Mouse (Mus musculus) heart, postnatal 0 days (tissue): Measurements from ENCODE around the gene Tas2r108. TPM values are rescaled to one million over a fixed set of nuclear protein-coding genes. Genes with fewer than 3 reads are reported as not detected.
A peak's percentile ranks its signal among the peaks of the same experiment; 100 is the strongest.

Experiments used
- ATAC-seq: fragments of 200-750 bp; cut with Nextera tagmentation; 2 replicates; pipeline ENCODE4 v1.8.0; 2017; ENCODE audit warnings: low read depth, moderate number of reproducible peaks, moderate library complexity; ENCODE audit not compliant: insufficient read depth
- DNase-seq: peaks from one replicate; pipeline ENCODE4 v3.0.0-alpha.2; 2016; ENCODE audit warnings: low spot score
- H3K27ac ChIP-seq: fragments of 300-500 bp; sonication (generic); 2 replicates; pipeline ENCODE4 v1.5.1; 2014; ENCODE audit warnings: low read depth, mild to moderate bottlenecking
- H3K27me3 ChIP-seq: fragments of 300-500 bp; sonication (generic); 2 replicates; pipeline ENCODE4 v1.6.1; 2014; ENCODE audit warnings: low read length, mixed read lengths; ENCODE audit not compliant: control insufficient read depth, insufficient read depth
- H3K36me3 ChIP-seq: fragments of 300-500 bp; sonication (generic); replicated peaks from 2 replicates; pipeline ENCODE4 v1.6.1; 2014; ENCODE audit warnings: low read length, mixed read lengths; ENCODE audit not compliant: control insufficient read depth, insufficient read depth
- H3K4me1 ChIP-seq: fragments of 300-500 bp; sonication (generic); 2 replicates; pipeline ENCODE4 v1.6.1; 2014; ENCODE audit warnings: antibody characterized with exemption; ENCODE audit not compliant: control insufficient read depth, insufficient read depth
- H3K4me2 ChIP-seq: fragments of 300-500 bp; sonication (generic); 2 replicates; pipeline ENCODE4 v1.6.1; 2014; ENCODE audit warnings: low read depth, mild to moderate bottlenecking, low read length, moderate library complexity
- H3K4me3 ChIP-seq: fragments of 300-500 bp; sonication (generic); 2 replicates; pipeline ENCODE4 v1.5.1; 2014; ENCODE audit warnings: low read depth, low read length
- H3K9ac ChIP-seq: fragments of 300-500 bp; sonication (generic); replicated peaks from 2 replicates; pipeline ENCODE4 v1.6.1; 2014; ENCODE audit warnings: low read depth, low read length, mixed read lengths
- H3K9me3 ChIP-seq: fragments of 300-500 bp; sonication (generic); replicated peaks from 2 replicates; pipeline ENCODE4 v1.6.1; 2016; ENCODE audit warnings: low read length; ENCODE audit not compliant: control insufficient read depth
- CTCF ChIP-seq: IDR thresholded peaks from 2 replicates; pipeline ENCODE4 v1.5.1; 2016; ENCODE audit warnings: antibody characterized with exemption, control low read depth, low read depth
- EP300 ChIP-seq: IDR thresholded peaks from 2 replicates; pipeline ENCODE4 v1.6.1; 2016; ENCODE audit warnings: antibody characterized with exemption, low read depth
- WGBS: fragments of 180-500 bp; shearing (Covaris S2); extraction: QIAGEN DNeasy Blood & Tissue Kit; methylation state at CpG from one replicate; pipeline ENCODE4 v1.1.7; 2014; 5-methylcytosine and 5-hydroxymethylcytosine counted together
- polyA plus RNA-seq: library from polyadenylated mRNA; unstranded; fragments of >200 nt; fragmentation: Nextera tagmentation; extraction: Ambion mirVana; gene quantifications from 2 replicates; pipeline ENCODE4 v1.2.1, GENCODE M21; 2015
- total RNA-seq: library from RNA; depleted of rRNA; stranded (reverse); fragments of >200 nt; gene quantifications from 2 replicates; pipeline ENCODE4 v1.2.3, GENCODE M21; 2014; ENCODE audit warnings: low replicate concordance; rRNA removed

Tas2r108 gene
- total RNA-seq (not detected in 2 replicates), polyA plus RNA-seq (not detected in 2 replicates)

GRCm38 (mm10) chr6:40493229-40493628 lies at the start of gene Tas2r108:
Tas2r108 (plus strand) TSS chr6:40493529.
- Histone ChIP-seq H3K27ac (no peak within 1 kb of the TSS), H3K9ac (no peak within 1 kb of the TSS), H3K4me1 (no peaks in the 10 kb centered on the region), H3K36me3 (no peaks in the 10 kb centered on the region), H3K4me2 (no peak within 1 kb of the TSS), H3K27me3 (no peaks in the 10 kb centered on the region), H3K4me3 (no peak within 1 kb of the TSS), H3K9me3 (no peaks in the 10 kb centered on the region)
- no peak for DNase-seq
- TF ChIP-seq CTCF (no peak), EP300 (no peak)
- WGBS: 71% methylated on average over 3 of the region's 3 CpGs
- no peak for ATAC-seq

- Histone ChIP-seq H3K4me3 (no peak overlapping the region), H3K9me3 (no peaks in the 10 kb centered on the region), H3K27ac (no peak overlapping the region), H3K36me3 (no peaks in the 10 kb centered on the region), H3K9ac (no peak overlapping the region), H3K27me3 (no peaks in the 10 kb centered on the region), H3K4me2 (no peak overlapping the region), H3K4me1 (no peaks in the 10 kb centered on the region)
- DNase-seq (no peak), ATAC-seq (no peak)
- TF ChIP-seq CTCF (no peak), EP300 (no peak)
Measured at GRCm38 (mm10) chr6:40448626-40449025, 44.7 kb upstream of the Tas2r108 start.

- no peak for ATAC-seq
Measured at GRCm38 (mm10) chr6:40454436-40455041, 38.8 kb upstream of the Tas2r108 start.

GRCm38 (mm10) chr6:40465710-40466109 lies 27.6 kb upstream of the Tas2r108 start:
- 39% methylated on average over 6 of the region's 6 CpGs for WGBS
- DNase-seq: no peak
- Histone ChIP-seq H3K9me3 (no peaks in the 10 kb centered on the region), H3K27ac (no peak overlapping the region), H3K4me1 (no peaks in the 10 kb centered on the region), H3K27me3 (no peaks in the 10 kb centered on the region), H3K4me3 (no peak overlapping the region), H3K9ac (no peak overlapping the region), H3K36me3 (no peaks in the 10 kb centered on the region), H3K4me2 (no peak overlapping the region)
- no peak for ATAC-seq
- TF ChIP-seq CTCF: no peak
- no peak for TF ChIP-seq EP300

More at GRCm38 (mm10) chr6:40454436-40455041, 38.8 kb upstream of the Tas2r108 start:
- Histone ChIP-seq H3K4me2 (no peak overlapping the region), H3K27me3 (no peaks in the 10 kb centered on the region), H3K4me3 (no peak overlapping the region), H3K36me3 (no peaks in the 10 kb centered on the region), H3K9ac (no peak overlapping the region), H3K4me1 (no peaks in the 10 kb centered on the region), H3K27ac (no peak overlapping the region), H3K9me3 (no peaks in the 10 kb centered on the region)
- no peak for TF ChIP-seq EP300
- peak; percentile 44 for TF ChIP-seq CTCF
- DNase-seq: no peak
- 22% methylated on average over 7 of the region's 7 CpGs for WGBS

GRCm38 (mm10) chr6:40470916-40471719 lies 22.2 kb upstream of the Tas2r108 start, which contains the start of gene Ssbp1:
Ssbp1 (plus strand) TSS chr6:40471352.
- peak; percentile 95 for TF ChIP-seq EP300
- peak; percentile 23 for TF ChIP-seq CTCF
- H3K9ac ChIP-seq: peak within 1 kb of the TSS; percentile 95
- no peaks in the 10 kb centered on the region for H3K9me3 ChIP-seq
- ATAC-seq (peak; percentile 97), DNase-seq (peak; percentile 92)
- H3K4me1 ChIP-seq: peaks cover 7% of the 10 kb centered on the region
- peak within 1 kb of the TSS; percentile 98 for H3K27ac ChIP-seq
- 1% methylated on average over 54 of the region's 54 CpGs for WGBS
- peak within 1 kb of the TSS; percentile 84 for H3K4me2 ChIP-seq
- H3K4me3 ChIP-seq: peak within 1 kb of the TSS; percentile 88
- H3K27me3 ChIP-seq: no peaks in the 10 kb centered on the region
- H3K36me3 ChIP-seq: peaks cover 24% of the 10 kb centered on the region
